8 mouse cellular contexts compared by ENCODE assay signal in genomic region chr4:150964635-150965554, GRCm38 (mm10). TPM values are rescaled to one million over a fixed set of nuclear protein-coding genes. Genes with fewer than 3 reads are reported as not detected.
DNase-seq lines count a peak whose midpoint lies in the region; ATAC-seq and TF ChIP-seq lines count a peak whose summit lies in the region.

No protein-coding gene starts in this region.

- H3K36me3 ChIP-seq in ES-Bruce4 (ENCODE audit: control insufficient read depth, insufficient read depth, low read length, poor library complexity, severe bottlenecking), result no peaks in the 10 kb centered on the region
- H3K36me3 ChIP-seq in forebrain, embryonic 16.5 days (ENCODE audit: control insufficient read depth, insufficient read depth), result no peaks in the 10 kb centered on the region

- H3K4me3 ChIP-seq in ES-Bruce4 (ENCODE audit: low read depth, low read length), result peak overlapping the region; percentile 55
- H3K4me3 ChIP-seq in forebrain, embryonic 16.5 days (replicated peaks; ENCODE audit: low read length), result no peak overlapping the region
- H3K4me3 ChIP-seq in lung, adult 2 months (replicated peaks; ENCODE audit: extremely low read depth, low read depth, low read length), result no peak overlapping the region

- TF ChIP-seq POLR2A in ES-Bruce4 (IDR thresholded peaks at IDR 0.05; ENCODE audit: insufficient read depth, low read length), result no peak
- TF ChIP-seq POLR2A in lung, adult 2 months (IDR thresholded peaks at IDR 0.05; ENCODE audit: borderline replicate concordance, extremely low read depth, low read depth, low read length), result no peak

- TF ChIP-seq EP300 in ES-Bruce4 (IDR thresholded peaks at IDR 0.05; ENCODE audit: insufficient read depth, low read depth, low read length), result no peak

- H3K27me3 ChIP-seq in ES-Bruce4 (ENCODE audit: control insufficient read depth, insufficient read depth, low read length, poor library complexity, severe bottlenecking), result no peaks in the 10 kb centered on the region
- no peaks in the 10 kb centered on the region for H3K27me3 ChIP-seq in forebrain, embryonic 16.5 days (replicated peaks; ENCODE audit: control insufficient read depth, insufficient read depth, low read length)

- no peaks in the 10 kb centered on the region for H3K9me3 ChIP-seq in ES-Bruce4 (replicated peaks; ENCODE audit: control insufficient read depth, insufficient read depth, low read length, poor library complexity, severe bottlenecking)
- no peaks in the 10 kb centered on the region for H3K9me3 ChIP-seq in forebrain, embryonic 16.5 days (ENCODE audit: control insufficient read depth, low read length)

- no peak for ATAC-seq in forebrain, embryonic 16.5 days
- ATAC-seq in neutrophil, adult 5-6 weeks (ENCODE audit: extremely low read depth, insufficient number of reproducible peaks, low FRiP score, poor library complexity, severe bottlenecking), result peak; percentile 68; the same call in 1 of the 2 replicates

- no peaks in the 10 kb centered on the region for H3K4me1 ChIP-seq in ES-Bruce4 (ENCODE audit: control insufficient read depth, insufficient read depth, low read length)
- peaks cover 4% of the 10 kb centered on the region; the same call in 1 of the 2 replicates for H3K4me1 ChIP-seq in forebrain, embryonic 16.5 days (replicated peaks; ENCODE audit: control insufficient read depth, insufficient read depth, low read length)
- no peaks in the 10 kb centered on the region for H3K4me1 ChIP-seq in lung, adult 2 months (ENCODE audit: control insufficient read depth, insufficient read depth, low read length)

- 13% methylated on average over 25 of the region's 25 CpGs for WGBS in forebrain, embryonic 16.5 days
- WGBS in lung, adult 2 months, result 7% methylated on average over 25 of the region's 25 CpGs

- intact Hi-C loops in heart, postnatal 36 days (cut with DNase I), result loop anchor here (1.0 to 5.0 kb wide), 2 partner anchors 177 to 309 kb away; no protein-coding TSS in a partner anchor

- DNase-seq in c-Kit-positive CD71-positive TER-119-negative erythroid progenitor cells, embryonic 14.5 days (ENCODE audit: low read depth), result peak; percentile 79
- DNase-seq in heart, postnatal 36 days, result peak; percentile 82 to 90
- peak; percentile 79 to 95 for DNase-seq in layer of hippocampus, adult 18-20 months (ENCODE audit: low spot score in 2 of 2)
- DNase-seq in lung, adult 2 months, result peak; percentile 81
- peak; percentile 67 to 73 for DNase-seq in thymus, adult 18-20 months

- peak overlapping the region; percentile 31 for H3K9ac ChIP-seq in ES-Bruce4 (ENCODE audit: low read depth, poor library complexity, severe bottlenecking)
- H3K9ac ChIP-seq in forebrain, embryonic 16.5 days (replicated peaks; ENCODE audit: low read depth, low read length), result no peak overlapping the region

- TF ChIP-seq CTCF in ES-Bruce4 (IDR thresholded peaks at IDR 0.05; ENCODE audit: low read depth, low read length), result peak; percentile 85
- TF ChIP-seq CTCF in lung, adult 2 months (IDR thresholded peaks at IDR 0.05; ENCODE audit: insufficient read depth, low read length), result peak; percentile 92

- H3K27ac ChIP-seq in ES-Bruce4 (ENCODE audit: insufficient read depth, low read length), result 0 out of 2 replicates have a peak overlapping the region, but pooled peaks have one; percentile 8
- no peak overlapping the region for H3K27ac ChIP-seq in forebrain, embryonic 16.5 days (ENCODE audit: low read length)

- H3K4me2 ChIP-seq in forebrain, embryonic 16.5 days (ENCODE audit: low read length), result 0 out of 2 replicates have a peak overlapping the region, but pooled peaks have one; percentile 24

RNA-seq across cellular contexts. Expression of gene Uts2, which starts 32.0 kb away (rescaled TPM):
- polyA plus RNA-seq in ES-Bruce4 (2011; ENCODE audit: insufficient read depth, insufficient read length, low read depth, missing spikeins), result not detected in 2 replicates
- polyA plus RNA-seq in forebrain, embryonic 16.5 days (2015; fragmentation: Nextera tagmentation; extraction: Ambion mirVana), result not detected in 2 replicates
- total RNA-seq in heart, postnatal 36 days (2021), result not detected
- total RNA-seq in layer of hippocampus, adult 18-20 months (2021), result not detected
- not detected in 2 replicates for polyA plus RNA-seq in lung, adult 2 months (2012; rRNA removed)
- total RNA-seq in neutrophil, adult 5-6 weeks (2017), result not detected in 2 replicates

RNA-seq across cellular contexts. Expression of gene Tnfrsf9, which starts 50.5 kb away (rescaled TPM):
- 1.1 and 1.6 TPM in 2 replicates for polyA plus RNA-seq in ES-Bruce4 (2011; ENCODE audit: insufficient read depth, insufficient read length, low read depth, missing spikeins)
- polyA plus RNA-seq in forebrain, embryonic 16.5 days (2015; fragmentation: Nextera tagmentation; extraction: Ambion mirVana), result 0.34 and 0.35 TPM in 2 replicates
- under 1 TPM in 1 of 2 experiments, not detected in 1; 0.25 TPM for total RNA-seq in heart, postnatal 36 days (2021)
- total RNA-seq in layer of hippocampus, adult 18-20 months (2021), result under 1 TPM; 0.82 to 0.89 TPM
- polyA plus RNA-seq in lung, adult 2 months (2012; rRNA removed), result 0.54 and 1.0 TPM in 2 replicates
- total RNA-seq in neutrophil, adult 5-6 weeks (2017), result 0.23 TPM in 1 of 2 replicates, not detected in the other

RNA-seq across cellular contexts. Expression of gene Park7, which starts 50.7 kb away (rescaled TPM):
- polyA plus RNA-seq in ES-Bruce4 (2011; ENCODE audit: insufficient read depth, insufficient read length, low read depth, missing spikeins), result 210 and 215 TPM in 2 replicates
- 357 and 370 TPM in 2 replicates for polyA plus RNA-seq in forebrain, embryonic 16.5 days (2015; fragmentation: Nextera tagmentation; extraction: Ambion mirVana)
- total RNA-seq in heart, postnatal 36 days (2021), result 100 to 1,000 TPM; 247 to 253 TPM
- total RNA-seq in layer of hippocampus, adult 18-20 months (2021), result 100 to 1,000 TPM; 241 to 256 TPM
- 80.9 and 112 TPM in 2 replicates for polyA plus RNA-seq in lung, adult 2 months (2012; rRNA removed)
- 111 and 114 TPM in 2 replicates for total RNA-seq in neutrophil, adult 5-6 weeks (2017)
